Mouse (Mus musculus) liver, embryonic 15.5 days (tissue): ENCODE results near the gene Klhdc7a. TPM values are rescaled to one million over a fixed set of nuclear protein-coding genes. Genes with fewer than 3 reads are reported as not detected.
A peak's percentile ranks its signal among the peaks of the same experiment; 100 is the strongest.

Experiments used
- ATAC-seq: fragments of 200-750 bp; cut with Nextera tagmentation; 2 replicates; pipeline ENCODE4 v1.8.0; 2017; ENCODE audit warnings: moderate number of reproducible peaks, mild to moderate bottlenecking, moderate library complexity; ENCODE audit not compliant: insufficient read depth
- H3K27ac ChIP-seq: fragments of 300-500 bp; sonication (generic); replicated peaks from 2 replicates; pipeline ENCODE4 v1.5.1; 2015; ENCODE audit warnings: mild to moderate bottlenecking, inconsistent platforms
- H3K27me3 ChIP-seq: fragments of 300-500 bp; sonication (generic); 2 replicates; pipeline ENCODE4 v1.6.1; 2015; ENCODE audit warnings: mild to moderate bottlenecking, inconsistent platforms
- H3K36me3 ChIP-seq: fragments of 300-500 bp; sonication (generic); replicated peaks from 2 replicates; pipeline ENCODE4 v1.6.1; 2015; ENCODE audit warnings: moderate library complexity, mild to moderate bottlenecking, inconsistent platforms
- H3K4me1 ChIP-seq: fragments of 300-500 bp; sonication (generic); replicated peaks from 2 replicates; pipeline ENCODE4 v1.6.1; 2015; ENCODE audit warnings: inconsistent platforms
- H3K4me2 ChIP-seq: fragments of 300-500 bp; sonication (generic); 2 replicates; pipeline ENCODE4 v1.6.1; 2015; ENCODE audit warnings: moderate library complexity, mild to moderate bottlenecking, inconsistent platforms
- H3K4me3 ChIP-seq: fragments of 300-500 bp; sonication (generic); replicated peaks from 2 replicates; pipeline ENCODE4 v1.5.1; 2015; ENCODE audit warnings: mild to moderate bottlenecking, inconsistent platforms
- H3K9ac ChIP-seq: fragments of 300-500 bp; sonication (generic); 2 replicates; pipeline ENCODE4 v1.6.1; 2015; ENCODE audit warnings: moderate library complexity, mild to moderate bottlenecking, inconsistent platforms
- H3K9me3 ChIP-seq: fragments of 300-500 bp; sonication (generic); replicated peaks from 2 replicates; pipeline ENCODE4 v1.6.1; 2016; ENCODE audit warnings: inconsistent platforms
- WGBS: fragments of 180-500 bp; shearing (Covaris S2); methylation state at CpG from one replicate; pipeline ENCODE4 v1.1.7; 2015; ENCODE audit warnings: mixed read lengths; ENCODE audit not compliant: insufficient replicate concordance; 5-methylcytosine and 5-hydroxymethylcytosine counted together
- microRNA counts: library from miRNA; unstranded; fragments of <30 nt; microRNA quantifications from one replicate; lab custom pipeline; 2016
- microRNA-seq: library from miRNA; unstranded; fragments of <30 nt; microRNA quantifications from one replicate; pipeline ENCODE4, GENCODE M21; 2016
- polyA plus RNA-seq: library from polyadenylated mRNA; unstranded; fragments of >200 nt; fragmentation: Nextera tagmentation; extraction: Ambion mirVana; gene quantifications from 2 replicates; pipeline ENCODE4 v1.2.1, GENCODE M21; 2015

Klhdc7a gene
- polyA plus RNA-seq, 1 experiment from 2014 or later, result 0.52 TPM

- Histone ChIP-seq H3K4me3 (no peak overlapping the region), H3K27me3 (peaks cover 13% of the 10 kb centered on the region; the same call in 1 of the 2 replicates), H3K27ac (no peak overlapping the region), H3K4me1 (no peaks in the 10 kb centered on the region), H3K36me3 (no peaks in the 10 kb centered on the region), H3K4me2 (no peak overlapping the region), H3K9ac (no peak overlapping the region), H3K9me3 (no peaks in the 10 kb centered on the region)
- ATAC-seq, result no peak
- 21% methylated on average over 12 of the region's 12 CpGs for WGBS
Observed at GRCm38 (mm10) chr4:139931790-139932510, 35.9 kb downstream of the Klhdc7a start.

GRCm38 (mm10) chr4:139930885-139931284 is 36.9 kb downstream of the Klhdc7a start:
- H3K36me3 ChIP-seq, result no peaks in the 10 kb centered on the region
- H3K27ac ChIP-seq, result no peak overlapping the region
- no peaks in the 10 kb centered on the region for H3K9me3 ChIP-seq
- 26% methylated on average over 7 of the region's 7 CpGs for WGBS
- H3K9ac ChIP-seq, result no peak overlapping the region
- H3K4me1 ChIP-seq, result no peaks in the 10 kb centered on the region
- H3K27me3 ChIP-seq, result peaks cover 24% of the 10 kb centered on the region
- no peak for ATAC-seq
- H3K4me2 ChIP-seq, result no peak overlapping the region
- no peak overlapping the region for H3K4me3 ChIP-seq

- Histone ChIP-seq H3K9me3 (no peaks in the 10 kb centered on the region), H3K9ac (no peak overlapping the region), H3K27ac (no peak overlapping the region), H3K4me1 (no peaks in the 10 kb centered on the region), H3K27me3 (peaks cover 26% of the 10 kb centered on the region), H3K4me2 (no peak overlapping the region), H3K4me3 (no peak overlapping the region), H3K36me3 (no peaks in the 10 kb centered on the region)
- 7% methylated on average over 11 of the region's 11 CpGs for WGBS
- no peak for ATAC-seq
Observed at GRCm38 (mm10) chr4:139926161-139926561, 41.7 kb downstream of the Klhdc7a start.

GRCm38 (mm10) chr4:139925275-139926160 is 42.3 kb downstream of the Klhdc7a start:
- H3K27me3 ChIP-seq, result peaks cover 24% of the 10 kb centered on the region
- no peak overlapping the region for H3K4me2 ChIP-seq
- WGBS, result 14% methylated on average over 34 of the region's 34 CpGs
- no peak overlapping the region for H3K9ac ChIP-seq
- no peaks in the 10 kb centered on the region for H3K4me1 ChIP-seq
- H3K36me3 ChIP-seq, result no peaks in the 10 kb centered on the region
- ATAC-seq, result no peak
- no peak overlapping the region for H3K27ac ChIP-seq
- H3K4me3 ChIP-seq, result no peak overlapping the region
- H3K9me3 ChIP-seq, result no peaks in the 10 kb centered on the region

GRCm38 (mm10) chr4:139916731-139917130 is 51.1 kb downstream of the Klhdc7a start:
- H3K27ac ChIP-seq, result no peak overlapping the region
- no peak overlapping the region for H3K4me2 ChIP-seq
- H3K36me3 ChIP-seq, result no peaks in the 10 kb centered on the region
- H3K4me3 ChIP-seq, result no peak overlapping the region
- 47% methylated on average over 7 of the region's 7 CpGs for WGBS
- no peak overlapping the region for H3K9ac ChIP-seq
- H3K9me3 ChIP-seq, result no peaks in the 10 kb centered on the region
- no peaks in the 10 kb centered on the region for H3K27me3 ChIP-seq
- ATAC-seq, result no peak
- H3K4me1 ChIP-seq, result no peaks in the 10 kb centered on the region

MicroRNAs within 50 kb of the gene (microRNA counts, 519-probe panel; counts per million panel counts)
- microRNA mmu-miR-2139 (lab: Ali Mortazavi, UCI), result 2,574 counts per million, percentile 48 among the panel's probes with 10 or more counts

Small RNAs within 50 kb of the gene (microRNA-seq; reads per million reads assigned to microRNA genes)
- not detected for gene Mir2139

Other genes with a start within 250 kb of the Klhdc7a start
- 0.03 and 0.05 TPM in 2 replicates for gene Pax7, start 134.5 kb downstream of the Klhdc7a start, polyA plus RNA-seq